Mouse (Mus musculus) CH12.LX (cell line): Measurements from ENCODE around the gene Hivep2. TPM values are rescaled to one million over a fixed set of nuclear protein-coding genes. Genes with fewer than 3 reads are reported as not detected.

Experiments used
- DNase-seq: peaks from one replicate; pipeline ENCODE4 v3.0.0-alpha.2; 2013; ENCODE audit errors: extremely low read depth
- H3K27ac ChIP-seq: 2 replicates; pipeline ENCODE4 v1.5.1; 2012; ENCODE audit warnings: low read depth, mild to moderate bottlenecking, control low read depth, moderate library complexity; ENCODE audit not compliant: insufficient read depth
- H3K27me3 ChIP-seq: replicated peaks from 2 replicates; pipeline ENCODE3; 2012; ENCODE audit warnings: inconsistent platforms
- H3K36me3 ChIP-seq, 2 experiments: replicated peaks in 1 of 2; 2 replicates each; pipeline versions ENCODE3 to v1.6.1; 2012; ENCODE audit warnings: inconsistent platforms in 1 of 2, low read length in 1 of 2, mild to moderate bottlenecking in 1 of 2, mixed read lengths in 1 of 2, moderate library complexity in 1 of 2; ENCODE audit not compliant: control insufficient read depth in 1 of 2, insufficient read depth in 1 of 2
- H3K4me1 ChIP-seq, 2 experiments: 2 replicates each; pipeline ENCODE4 v1.6.1; 2012; ENCODE audit warnings: inconsistent platforms in 1 of 2, moderate library complexity in 1 of 2; ENCODE audit not compliant: insufficient read depth in 2 of 2, control insufficient read depth in 1 of 2
- H3K4me2 ChIP-seq: 2 replicates; pipeline ENCODE4 v1.6.1; 2012; ENCODE audit warnings: low read depth, mild to moderate bottlenecking, control low read depth; ENCODE audit not compliant: poor library complexity, insufficient read depth, severe bottlenecking
- H3K4me3 ChIP-seq, 3 experiments: fragments of 150-350 bp in 1 of 3; sonication (generic) in 1 of 3; replicated peaks in 1 of 3; 2 replicates each; pipeline versions ENCODE3 to v1.5.1; 2011 to 2012; ENCODE audit warnings: low read depth in 2 of 3, low read length in 2 of 3, mild to moderate bottlenecking in 2 of 3, moderate library complexity in 2 of 3, control low read depth in 1 of 3, improper control_type of control experiment in 1 of 3, inconsistent platforms in 1 of 3, mixed read lengths in 1 of 3; ENCODE audit not compliant: poor library complexity in 1 of 3
- H3K79me2 ChIP-seq: replicated peaks from 2 replicates; pipeline ENCODE4 v1.6.1; 2012; ENCODE audit warnings: mild to moderate bottlenecking, moderate library complexity; ENCODE audit not compliant: control insufficient read depth, poor library complexity, insufficient read depth, severe bottlenecking; ENCODE audit errors: extremely low read depth
- H3K9ac ChIP-seq: 2 replicates; pipeline ENCODE4 v1.6.1; 2012; ENCODE audit warnings: low read depth, mild to moderate bottlenecking, control low read depth, moderate library complexity; ENCODE audit not compliant: insufficient read depth
- H3K9me3 ChIP-seq: replicated peaks from 2 replicates; pipeline ENCODE3; 2012; ENCODE audit warnings: low read length, inconsistent platforms, mixed read lengths
- BHLHE40 ChIP-seq: IDR thresholded peaks from 2 replicates; pipeline ENCODE4 v1.6.1; 2011; ENCODE audit warnings: mild to moderate bottlenecking, low read depth, low read length, improper control_type of control experiment
- EP300 ChIP-seq: IDR thresholded peaks from 2 replicates; pipeline ENCODE4 v1.6.1; 2011; ENCODE audit warnings: low read length, improper control_type of control experiment
- ETS1 ChIP-seq: conservative IDR thresholded peaks from 2 replicates; pipeline ENCODE4 v1.6.1; 2012; ENCODE audit warnings: low read depth, mild to moderate bottlenecking, inconsistent platforms, low read length, improper control_type of control experiment, moderate library complexity
- IRF4 ChIP-seq: IDR thresholded peaks from 2 replicates; pipeline ENCODE4 v1.6.1; 2014; ENCODE audit warnings: low read depth, mild to moderate bottlenecking, inconsistent platforms, low read length, improper control_type of control experiment
- JUND ChIP-seq: conservative IDR thresholded peaks from 2 replicates; pipeline ENCODE4 v1.6.1; 2011; ENCODE audit warnings: low read depth, low read length, improper control_type of control experiment
- KAT2A ChIP-seq: IDR thresholded peaks from 2 replicates; pipeline ENCODE4 v1.6.1; 2012; ENCODE audit warnings: low read length, improper control_type of control experiment, inconsistent platforms; ENCODE audit not compliant: insufficient replicate concordance
- MAZ ChIP-seq: IDR thresholded peaks from 2 replicates; pipeline ENCODE4 v1.6.1; 2012; ENCODE audit warnings: low read depth, mild to moderate bottlenecking, inconsistent platforms, low read length, improper control_type of control experiment, moderate library complexity
- MEF2A ChIP-seq: IDR thresholded peaks from 2 replicates; pipeline ENCODE4 v1.6.1; 2014; ENCODE audit warnings: low read depth, mild to moderate bottlenecking, inconsistent platforms, low read length, improper control_type of control experiment, borderline replicate concordance
- NELFE ChIP-seq: IDR thresholded peaks from 2 replicates; pipeline ENCODE4 v1.6.1; 2011; ENCODE audit warnings: low read depth, low read length, improper control_type of control experiment
- NRF1 ChIP-seq: IDR thresholded peaks from 2 replicates; pipeline ENCODE4 v1.6.1; 2014; ENCODE audit warnings: low read depth, mild to moderate bottlenecking, inconsistent platforms, low read length, improper control_type of control experiment, moderate library complexity
- PAX5 ChIP-seq: IDR thresholded peaks from 2 replicates; pipeline ENCODE4 v1.6.1; 2012; ENCODE audit warnings: low read length, inconsistent platforms, mixed read lengths
- POLR2A ChIP-seq: IDR thresholded peaks from 2 replicates; pipeline ENCODE4 v1.6.1; 2011; ENCODE audit warnings: low read depth, mild to moderate bottlenecking, improper control_type of control experiment, low read length
- RCOR1 ChIP-seq: conservative IDR thresholded peaks from 2 replicates; pipeline ENCODE4 v1.6.1; 2012; ENCODE audit warnings: low read depth, mild to moderate bottlenecking, inconsistent platforms, low read length, improper control_type of control experiment
- TBP ChIP-seq: conservative IDR thresholded peaks from 2 replicates; pipeline ENCODE4 v1.6.1; 2011; ENCODE audit warnings: low read depth, low read length, improper control_type of control experiment
- USF2 ChIP-seq: conservative IDR thresholded peaks from 2 replicates; pipeline ENCODE4 v1.6.1; 2011; ENCODE audit warnings: low read depth, low read length, improper control_type of control experiment
- ZMIZ1 ChIP-seq: IDR thresholded peaks from 2 replicates; pipeline ENCODE4 v1.6.1; 2012; ENCODE audit warnings: low read depth, mild to moderate bottlenecking, inconsistent platforms, low read length, improper control_type of control experiment
- ZNF384 ChIP-seq: IDR thresholded peaks from 2 replicates; pipeline ENCODE4 v1.6.1; 2012; ENCODE audit warnings: low read depth, low read length, improper control_type of control experiment, inconsistent platforms
- dilution Hi-C: fragments of 300-500 bp; cut with MboI; formaldehyde crosslinking; loops from 2 replicates; pipeline ENCODE4 v1.14.3; 2020; ENCODE audit warnings: low sequenced_read_pairs; ENCODE audit not compliant: extremely low pct_unique_long_range_greater_than_20kb, extremely low pct_ligation_motif_present
- in situ Hi-C: fragments of 300-500 bp; cut with MboI; formaldehyde crosslinking; loops from 3 replicates; pipeline ENCODE4 v1.14.3; 2019; ENCODE audit warnings: low sequenced_read_pairs, low pct_ligation_motif_present, low pct_unique_long_range_greater_than_20kb, mixed read lengths
- polyA plus RNA-seq: library from polyadenylated mRNA; unstranded; fragments of >175 nt; gene quantifications from 2 replicates; pipeline ENCODE4 v1.2.1, GENCODE M21; 2012; ENCODE audit warnings: low read depth; ENCODE audit not compliant: insufficient read length
- total RNA-seq, 2 experiments: library from RNA; depleted of rRNA; stranded (reverse); fragments of 300-350 nt in 1 of 2; fragments of >200 nt in 1 of 2; gene quantifications; 2 replicates each; pipeline ENCODE4 v1.2.3; 2012 to 2014

Gene Hivep2
- total and polyA plus RNA-seq, 3 experiments: 0.59 to 2.7 (median 1.4) TPM

DNA sequence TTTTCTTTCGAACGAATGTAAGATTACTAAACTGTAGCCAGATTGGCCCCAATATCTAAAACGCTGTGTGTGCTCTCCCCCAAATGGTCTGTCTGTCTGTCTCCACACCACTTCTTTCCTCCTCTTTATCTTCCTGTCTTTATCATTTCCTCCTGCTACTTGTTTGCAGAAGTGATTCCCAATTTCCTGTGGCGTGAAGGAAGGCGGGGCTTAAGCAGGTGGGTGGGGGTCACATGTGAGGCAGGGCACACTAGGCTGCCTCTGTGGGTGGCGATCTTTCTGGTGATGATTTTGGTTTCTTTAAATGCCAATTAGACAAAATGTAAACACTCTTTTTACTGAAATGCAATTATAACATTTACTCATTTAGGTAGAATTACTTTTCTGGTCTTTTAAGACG is 52.8 kb downstream of the Hivep2 start:
- Histone ChIP-seq H3K9me3 (no peaks in the 10 kb centered on the region), H3K4me3 (no peak overlapping the region), H3K4me1 (peaks cover 7 to 42% of the 10 kb centered on the region in 2 experiments; a peak in 3 of 4 replicates), H3K79me2 (no peaks in the 10 kb centered on the region), H3K4me2 (peak overlapping the region; percentile 93), H3K9ac (peak overlapping the region; percentile 12; the same call in 1 of the 2 replicates), H3K27ac (no peak overlapping the region), H3K27me3 (no peaks in the 10 kb centered on the region), H3K36me3 (no peaks in the 10 kb centered on the region)
- in situ Hi-C loops (no loop called here), dilution Hi-C loops (no loop called here)
- TF ChIP-seq ETS1 (no peak), KAT2A (no peak), PAX5 (no peak), TBP (no peak), ZNF384 (0 out of 2 replicates have a peak, but pooled peaks have one; percentile 9), USF2 (0 out of 2 replicates have a peak, but pooled peaks have one; percentile 14), ZMIZ1 (no peak), NELFE (no peak), BHLHE40 (peak; percentile 38; the same call in 1 of the 2 replicates), POLR2A (no peak), IRF4 (no peak; the same call in 1 of the 2 replicates), EP300 (no peak), NRF1 (no peak), RCOR1 (no peak)
- no peak for DNase-seq

DNA sequence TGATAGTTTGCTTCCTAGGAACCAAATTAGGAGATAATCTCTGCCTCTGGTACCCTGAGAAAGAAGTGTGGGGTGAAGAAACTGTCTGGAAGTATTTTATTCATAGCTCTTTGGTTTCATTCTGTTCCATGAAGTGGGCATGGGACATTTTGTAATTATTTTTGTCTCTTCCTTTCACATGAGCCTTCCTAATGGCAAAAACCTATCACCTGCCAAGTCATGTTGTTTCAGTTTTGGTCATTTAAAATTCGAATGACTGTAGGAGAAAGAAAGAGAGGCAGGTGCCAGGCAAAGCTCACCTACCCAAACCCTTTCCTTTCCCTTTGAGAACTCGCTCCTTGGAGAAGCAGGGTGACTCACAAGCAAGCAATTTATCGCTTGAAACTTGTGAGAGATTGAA is 53.3 kb downstream of the Hivep2 start:
- DNase-seq: peak; percentile 21
- TF ChIP-seq EP300 (peak; percentile 62; the same call in 1 of the 2 replicates), IRF4 (peak; percentile 51; the same call in 1 of the 2 replicates), RCOR1 (no peak), BHLHE40 (peak; percentile 84), MAZ (no peak), MEF2A (peak; percentile 65; the same call in 1 of the 2 replicates), ETS1 (peak; percentile 82), JUND (0 out of 2 replicates have a peak, but pooled peaks have one; percentile 36)
- Histone ChIP-seq H3K9ac (peak overlapping the region; percentile 12; the same call in 1 of the 2 replicates), H3K4me1 (peaks cover 7 to 42% of the 10 kb centered on the region in 2 experiments; a peak in 3 of 4 replicates), H3K4me3 (peak overlapping the region in 1 of 3 experiments; percentile 13), H3K36me3 (no peaks in the 10 kb centered on the region), H3K9me3 (no peaks in the 10 kb centered on the region), H3K27ac (no peak overlapping the region), H3K27me3 (no peaks in the 10 kb centered on the region), H3K4me2 (peak overlapping the region; percentile 93), H3K79me2 (no peaks in the 10 kb centered on the region)
- in situ Hi-C loops (no loop called here), dilution Hi-C loops (no loop called here)
